Mouse (Mus musculus) brain, embryonic 14.5 days (tissue): ENCODE data around the gene St8sia6.

Experiments
- CTCF ChIP-seq: fragments of 200-500 bp; IDR thresholded peaks from 2 replicates; pipeline ENCODE4 v1.5.1; 2012; ENCODE audit warnings: inconsistent platforms, mild to moderate bottlenecking, moderate library complexity, borderline replicate concordance; ENCODE audit not compliant: insufficient read depth, insufficient read length; ENCODE audit errors: extremely low read depth
- POLR2A ChIP-seq: fragments of 200-500 bp; IDR thresholded peaks from 2 replicates; pipeline ENCODE4 v1.6.1; 2012; ENCODE audit warnings: mild to moderate bottlenecking, inconsistent platforms, borderline replicate concordance; ENCODE audit not compliant: poor library complexity, insufficient read depth, insufficient read length, severe bottlenecking; ENCODE audit errors: extremely low read depth

DNA sequence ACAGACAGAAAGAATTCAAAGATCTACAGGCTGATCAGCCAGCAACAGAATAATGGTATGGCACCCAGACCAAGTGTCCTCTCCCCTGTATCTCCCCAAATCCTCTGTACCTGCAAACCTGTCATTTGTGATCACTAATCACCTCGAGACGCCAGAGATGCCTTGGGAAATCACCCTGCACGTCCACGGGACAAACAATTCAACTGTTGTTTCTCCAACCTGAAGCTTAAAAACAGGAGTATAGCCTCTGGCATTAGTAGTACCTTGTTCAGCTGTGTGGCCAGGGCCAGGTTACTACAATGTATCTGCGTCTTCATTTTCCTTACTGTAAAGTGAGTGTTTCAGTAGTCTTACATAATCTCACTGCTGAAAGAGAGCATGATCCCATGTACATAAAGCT, 25.3 kb downstream of the St8sia6 start:
- TF ChIP-seq POLR2A (no peak), CTCF (no peak)
